Mouse (Mus musculus) heart, embryonic 14.5 days (tissue): ENCODE measurements around the gene Samsn1. TPM values are rescaled to one million over a fixed set of nuclear protein-coding genes. Genes with fewer than 3 reads are reported as not detected.

Experiments
- ATAC-seq: fragments of 200-750 bp; cut with Nextera tagmentation; 2 replicates; pipeline ENCODE4 v1.8.0; 2017; ENCODE audit warnings: low read depth, moderate TSS enrichment; ENCODE audit not compliant: insufficient number of reproducible peaks, insufficient read depth, low FRiP score
- H3K27ac ChIP-seq, 2 experiments: fragments of 200-500 bp in 1 of 2; fragments of 300-500 bp in 1 of 2; sonication (generic) in 1 of 2; replicated peaks in 1 of 2; 2 replicates each; pipeline ENCODE4 v1.5.1; 2012 to 2014; ENCODE audit warnings: low read depth in 2 of 2, low read length in 2 of 2, control low read depth in 1 of 2, mild to moderate bottlenecking in 1 of 2, mixed read lengths in 1 of 2; ENCODE audit not compliant: control insufficient read depth in 1 of 2, insufficient read depth in 1 of 2
- H3K27me3 ChIP-seq: fragments of 300-500 bp; sonication (generic); 2 replicates; pipeline ENCODE4 v1.6.1; 2014; ENCODE audit warnings: mild to moderate bottlenecking, low read length, control low read depth; ENCODE audit not compliant: control insufficient read depth, insufficient read depth
- H3K36me3 ChIP-seq: fragments of 300-500 bp; sonication (generic); 2 replicates; pipeline ENCODE4 v1.6.1; 2014; ENCODE audit warnings: mild to moderate bottlenecking, control low read depth, low read length, mixed read lengths; ENCODE audit not compliant: control insufficient read depth, insufficient read depth
- H3K4me1 ChIP-seq, 2 experiments: fragments of 200-500 bp in 1 of 2; fragments of 300-500 bp in 1 of 2; sonication (generic) in 1 of 2; 2 replicates each; pipeline ENCODE4 v1.6.1; 2012 to 2014; ENCODE audit warnings: low read length in 2 of 2, control low read depth in 1 of 2, mixed read lengths in 1 of 2; ENCODE audit not compliant: control insufficient read depth in 2 of 2, insufficient read depth in 2 of 2
- H3K4me2 ChIP-seq: fragments of 300-500 bp; sonication (generic); 2 replicates; pipeline ENCODE4 v1.6.1; 2014; ENCODE audit warnings: mild to moderate bottlenecking, low read length
- H3K4me3 ChIP-seq, 2 experiments: fragments of 200-500 bp in 1 of 2; fragments of 300-500 bp in 1 of 2; sonication (generic) in 1 of 2; 2 replicates each; pipeline ENCODE4 v1.5.1; 2012 to 2014; ENCODE audit warnings: low read length in 2 of 2, mild to moderate bottlenecking in 2 of 2, control low read depth in 1 of 2, low read depth in 1 of 2, moderate library complexity in 1 of 2; ENCODE audit not compliant: control insufficient read depth in 1 of 2, insufficient read depth in 1 of 2
- H3K9ac ChIP-seq: fragments of 300-500 bp; sonication (generic); 2 replicates; pipeline ENCODE4 v1.6.1; 2014; ENCODE audit warnings: mild to moderate bottlenecking, low read length
- H3K9me3 ChIP-seq: fragments of 300-500 bp; sonication (generic); 2 replicates; pipeline ENCODE4 v1.6.1; 2016; ENCODE audit warnings: low read length, control low read depth; ENCODE audit not compliant: control insufficient read depth
- WGBS: fragments of 180-500 bp; shearing (Covaris S2); extraction: QIAGEN DNeasy Blood & Tissue Kit; methylation state at CpG from one replicate; pipeline ENCODE4 v1.1.7; 2014; 5-methylcytosine and 5-hydroxymethylcytosine counted together
- polyA plus RNA-seq: library from polyadenylated mRNA; unstranded; fragments of >200 nt; fragmentation: Nextera tagmentation; extraction: Ambion mirVana; gene quantifications from 2 replicates; pipeline ENCODE4 v1.2.1, GENCODE M21; 2014

Samsn1 gene
- polyA plus RNA-seq, 1 experiment from 2014 or later = 2.1 TPM

GRCm38 (mm10) chr16:75823226-75823625 lies 198.9 kb downstream of the Samsn1 start:
- Histone ChIP-seq H3K27me3 (no peaks in the 10 kb centered on the region), H3K4me2 (no peak overlapping the region), H3K9ac (no peak overlapping the region), H3K4me1 (no peaks in the 10 kb centered on the region), H3K4me3 (no peak overlapping the region), H3K36me3 (no peaks in the 10 kb centered on the region), H3K27ac (no peak overlapping the region), H3K9me3 (no peaks in the 10 kb centered on the region)
- ATAC-seq = no peak
- WGBS = 77% methylated on average over 6 of the region's 6 CpGs

- Histone ChIP-seq H3K4me2 (no peak overlapping the region), H3K9ac (no peak overlapping the region), H3K36me3 (no peaks in the 10 kb centered on the region), H3K4me3 (no peak overlapping the region), H3K4me1 (no peaks in the 10 kb centered on the region), H3K27ac (no peak overlapping the region), H3K27me3 (no peaks in the 10 kb centered on the region), H3K9me3 (no peaks in the 10 kb centered on the region)
- ATAC-seq = no peak
- WGBS = 68% methylated on average over 3 of the region's 3 CpGs
Observed at GRCm38 (mm10) chr16:75820963-75821362, 201.1 kb downstream of the Samsn1 start.
